Mouse (Mus musculus) ovary, adult 18-20 months (tissue): ENCODE data around the gene 4930578C19Rik.
"Not testable (repeated sequence)": the region's sequence is repeated elsewhere in the genome, so short reads cannot be mapped to it uniquely, and the experiment has no call there.

ENCODE experiments used
- DNase-seq: peaks from one replicate; pipeline ENCODE4 v3.0.0; 2022; ENCODE audit warnings: low spot score, mixed read lengths

Gene 4930578C19Rik

GRCm38 (mm10) chrX:18461198-18461601, at the start of gene 4930578C19Rik:
TSS of gene 4930578C19Rik (minus strand) at chrX:18461397.
- DNase-seq = no peak

DNA sequence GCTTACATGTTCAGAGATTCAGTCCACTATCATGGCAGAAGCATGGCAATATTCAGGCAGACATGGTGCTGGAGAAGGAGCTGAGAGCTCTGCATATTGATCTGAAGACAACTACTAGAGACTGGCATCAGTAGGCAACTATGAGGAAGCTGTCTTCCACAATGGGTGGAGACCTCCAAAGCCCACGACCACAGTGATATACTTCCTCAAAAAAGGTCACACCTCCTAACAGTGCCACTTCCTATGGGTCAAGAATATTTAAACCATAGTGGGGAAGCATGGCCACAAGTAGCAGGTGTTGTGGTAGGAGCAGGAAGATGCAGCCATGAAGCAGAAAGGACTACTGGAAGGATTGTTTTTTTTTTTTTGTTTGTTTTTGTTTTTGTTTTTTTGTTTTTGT, 6.5 kb upstream of the 4930578C19Rik start:
- no peak for DNase-seq

DNA sequence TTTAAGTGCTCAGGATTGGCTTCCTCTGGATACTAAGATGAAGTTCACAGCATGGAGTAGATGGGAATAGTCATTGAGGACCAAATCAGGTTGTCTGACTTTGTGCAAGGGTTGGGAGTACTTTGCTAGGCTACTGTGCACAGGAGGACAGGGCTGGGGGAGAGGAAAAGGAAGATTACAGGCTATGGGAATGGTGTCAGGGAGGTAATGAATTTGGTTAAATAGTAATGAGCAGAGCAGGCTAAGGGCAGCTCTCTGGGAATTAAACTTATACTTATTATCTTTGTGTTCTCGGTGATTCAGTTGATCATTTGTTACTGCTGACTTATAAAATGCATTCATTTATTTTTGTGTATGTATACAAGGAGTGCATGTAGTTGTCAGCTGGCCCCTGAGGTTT, 1.7 kb upstream of the 4930578C19Rik start:
- no peak for DNase-seq

DNA sequence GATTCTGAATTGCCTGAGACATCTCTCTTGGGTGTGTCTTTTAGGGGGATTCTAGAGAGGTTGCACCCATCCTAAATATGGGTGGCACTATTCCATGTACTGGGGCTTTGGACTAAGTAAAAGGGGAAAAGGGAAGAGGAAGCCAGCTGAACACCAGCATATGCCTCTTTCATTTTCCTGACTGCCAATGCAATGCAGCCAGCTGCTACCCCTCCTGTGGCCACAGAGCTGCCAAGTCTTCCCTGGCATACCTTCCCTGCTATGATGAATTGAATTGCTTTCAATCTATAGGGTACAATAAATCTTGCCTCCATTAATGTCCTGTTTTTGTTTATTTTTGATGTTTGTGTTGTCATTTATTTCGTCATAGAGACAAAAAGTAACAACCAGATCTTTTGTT, 9.6 kb downstream of the 4930578C19Rik start:
- no peak for DNase-seq

GRCm38 (mm10) chrX:18442066-18442465, 19.1 kb downstream of the 4930578C19Rik start:
- no peak for DNase-seq

DNA sequence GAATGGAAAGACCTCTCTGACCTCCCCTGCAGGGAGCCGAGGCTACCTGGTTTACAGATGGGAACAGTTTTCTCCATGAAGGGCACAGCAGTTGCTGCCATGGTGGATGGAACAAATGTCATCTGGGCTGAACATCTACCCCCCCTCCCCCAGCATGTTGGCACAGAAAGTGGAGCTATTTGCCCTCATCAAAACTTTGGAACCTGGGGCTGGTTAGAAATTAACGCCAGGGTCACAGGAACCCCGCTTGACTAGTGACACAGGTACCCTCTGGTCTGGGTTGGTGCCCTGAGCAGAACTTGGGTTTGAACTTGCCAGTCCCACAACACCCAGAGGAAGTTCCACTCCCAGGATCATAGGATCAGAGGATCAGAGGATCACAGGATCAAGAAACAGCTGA, 35.7 kb downstream of the 4930578C19Rik start:
- no peak for DNase-seq

DNA sequence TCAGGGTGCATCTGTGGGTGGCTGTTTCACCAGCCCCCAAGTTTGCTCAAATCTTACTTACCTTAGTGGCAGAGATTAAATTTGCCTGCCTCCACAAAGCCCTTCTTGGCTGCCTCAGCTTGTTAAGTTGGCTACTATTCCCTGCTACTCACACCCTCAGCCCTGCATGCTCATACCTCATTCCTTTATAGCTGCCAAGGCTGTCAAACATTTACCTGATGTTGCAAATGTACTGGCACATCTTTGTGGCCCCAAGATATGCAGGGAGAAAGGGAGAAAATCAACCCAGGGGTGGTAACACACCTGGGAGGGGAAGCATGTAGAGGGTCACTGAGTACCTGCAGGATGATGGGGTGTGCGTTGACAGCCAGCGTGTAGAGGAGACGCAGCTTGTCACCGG, 38.0 kb downstream of the 4930578C19Rik start:
- no peak for DNase-seq

DNA sequence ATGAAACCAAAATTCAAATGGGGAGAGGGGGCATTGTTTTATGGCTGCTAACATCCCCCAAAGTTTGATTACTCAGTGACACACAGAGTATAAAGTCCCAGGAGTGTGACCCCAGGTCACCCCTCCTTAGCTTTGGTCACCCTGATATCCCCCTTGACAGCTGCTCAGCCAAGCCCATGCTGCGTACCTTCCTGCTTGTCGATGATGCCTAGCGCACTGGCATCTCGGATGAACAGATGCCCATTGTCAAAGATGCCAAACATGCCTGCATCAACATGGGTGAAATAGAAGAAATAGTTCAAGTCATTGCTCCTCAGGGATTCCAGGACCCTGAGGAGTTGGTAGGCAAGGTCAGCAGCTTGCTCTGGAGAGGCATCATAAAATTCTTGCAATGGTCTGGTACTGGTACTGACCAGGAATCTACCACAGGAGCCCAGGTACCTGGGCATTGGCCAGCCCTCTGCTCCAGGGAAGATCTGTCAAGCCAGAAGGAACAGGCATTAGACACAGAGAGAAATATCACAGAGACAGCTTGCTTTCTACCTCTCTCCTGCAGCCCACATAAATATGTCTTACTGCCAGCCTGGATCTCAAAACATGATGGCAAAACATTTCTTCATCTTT, 40.9 kb downstream of the 4930578C19Rik start:
- DNase-seq = no peak

DNA sequence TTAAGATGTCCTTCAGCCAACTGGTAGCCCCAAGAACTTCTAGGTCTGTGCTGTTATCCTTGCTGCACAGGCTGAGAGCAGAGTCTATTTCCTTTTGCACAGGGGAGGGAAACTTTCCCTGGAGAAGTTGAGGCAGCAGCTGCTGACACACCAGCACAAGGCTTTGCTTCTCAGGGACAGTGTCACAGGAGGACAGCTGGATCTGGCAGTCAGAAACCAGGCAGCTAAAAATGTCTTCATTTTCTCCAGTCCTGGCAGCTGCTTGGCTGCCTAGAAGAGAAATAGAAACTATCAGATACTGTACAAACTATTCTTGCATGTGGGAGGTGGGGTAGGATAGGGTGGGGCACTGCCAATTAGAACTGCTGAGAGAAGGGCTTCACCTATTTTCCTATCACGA, 42.2 kb downstream of the 4930578C19Rik start:
- no peak for DNase-seq

GRCm38 (mm10) chrX:18414560-18414959, 46.6 kb downstream of the 4930578C19Rik start:
- no peak for DNase-seq

DNA sequence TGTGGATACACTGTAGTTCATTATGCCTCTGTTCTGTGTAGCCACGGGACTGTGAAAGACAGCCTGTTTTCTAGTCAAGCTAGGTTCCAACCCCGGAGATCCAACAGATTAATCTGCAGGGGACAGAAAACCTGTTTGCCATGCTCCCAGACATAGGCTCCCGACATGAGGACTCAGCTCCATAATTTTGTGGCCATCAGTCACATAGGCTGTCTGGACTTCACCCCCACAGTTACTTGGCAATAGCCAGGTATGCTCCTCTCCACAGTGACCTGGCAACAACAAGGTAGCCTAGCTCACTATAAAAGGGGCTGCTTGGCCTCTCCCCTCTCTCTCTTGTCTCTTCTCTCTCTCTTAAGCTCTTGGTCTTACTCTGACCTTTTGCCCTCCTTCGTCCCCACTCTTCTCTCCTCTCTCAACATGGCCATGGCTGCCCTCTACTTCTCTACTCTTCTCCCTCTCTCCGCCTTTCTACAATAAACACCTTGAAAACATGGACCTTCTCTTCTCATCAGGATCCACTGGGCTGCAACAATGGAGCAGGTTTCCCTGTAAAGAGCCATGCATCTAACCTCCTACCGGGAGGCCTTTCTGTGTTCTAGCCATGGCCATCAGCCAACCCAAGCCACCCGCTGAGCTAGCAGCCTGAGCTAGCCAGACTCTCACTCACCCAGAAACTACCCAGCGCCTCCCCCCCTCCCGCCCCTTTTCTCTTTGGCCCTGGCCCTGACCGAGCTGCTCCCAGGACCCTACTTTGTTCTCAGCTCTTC, 49.9 kb downstream of the 4930578C19Rik start:
- no peak for DNase-seq

- DNase-seq = no peak
Measured at GRCm38 (mm10) chrX:18409598-18409997, 51.6 kb downstream of the 4930578C19Rik start.

GRCm38 (mm10) chrX:18402296-18402695, 58.9 kb downstream of the 4930578C19Rik start:
- DNase-seq = no peak

GRCm38 (mm10) chrX:18396700-18397099, 64.5 kb downstream of the 4930578C19Rik start:
- no peak for DNase-seq

DNA sequence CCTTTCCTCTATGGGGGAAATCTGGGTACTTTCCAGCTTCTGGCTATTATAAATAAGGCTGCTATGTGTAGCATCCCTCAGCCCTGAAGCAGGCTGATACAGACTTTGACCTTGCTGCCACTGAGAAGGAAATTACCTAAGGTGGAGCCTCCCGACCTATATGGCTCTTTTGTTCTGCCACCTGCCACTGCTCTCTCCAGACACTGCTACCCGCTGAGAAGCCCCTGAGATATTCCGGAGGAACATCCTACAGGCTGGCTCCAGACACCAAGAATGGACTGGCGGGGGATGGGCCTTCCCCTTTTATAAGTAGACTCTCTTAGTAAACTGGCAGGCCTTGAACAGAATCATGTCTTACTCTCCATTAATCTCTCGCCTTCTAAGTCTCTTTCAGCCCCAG, 77.0 kb downstream of the 4930578C19Rik start:
- not testable (repeated sequence) for DNase-seq
